In genomic region chr13:34465862-34466430, GRCm38 (mm10) we compare ENCODE assay signal across 13 mouse cellular contexts.
DNase-seq lines count a peak whose midpoint lies in the region; ATAC-seq lines count a peak whose summit lies in the region.
"Had no signal": no experiment of that assay in that cellular context is flagged by ENCODE, and none has a peak within 500 bp of the region (broad histone marks: within the 10 kb centered on the region; RNA-seq: fewer than 3 reads in every experiment).

No protein-coding gene starts in this region.

- H3K27ac ChIP-seq in hindbrain, embryonic 13.5 days = no peak overlapping the region
- H3K27ac ChIP-seq in hindbrain, embryonic 14.5 days = no peak overlapping the region
- peak overlapping the region; percentile 41; the same call in 1 of the 2 replicates for H3K27ac ChIP-seq in limb, embryonic 12.5 days
- H3K27ac ChIP-seq: embryonic facial prominence, embryonic 13.5 days; heart, adult 2 months; lung, embryonic 15.5 days; midbrain, embryonic 15.5 days had no signal

- peaks cover 19% of the 10 kb centered on the region for H3K4me1 ChIP-seq in hindbrain, embryonic 13.5 days (replicated peaks)
- H3K4me1 ChIP-seq in hindbrain, embryonic 14.5 days (replicated peaks; ENCODE audit: control insufficient read depth, insufficient read depth, low read length) = peaks cover 25% of the 10 kb centered on the region; the same call in 1 of the 2 replicates
- peaks cover 32% of the 10 kb centered on the region for H3K4me1 ChIP-seq in limb, embryonic 12.5 days (replicated peaks)

- ATAC-seq in hindbrain, embryonic 13.5 days (ENCODE audit: low FRiP score) = 0 out of 2 replicates have a peak, but pooled peaks have one; percentile 18
- no peak for ATAC-seq in hindbrain, embryonic 14.5 days (ENCODE audit: low FRiP score)
- ATAC-seq in limb, embryonic 12.5 days (ENCODE audit: insufficient number of reproducible peaks, insufficient read depth, low FRiP score, low TSS enrichment, low read depth) = peak; percentile 79
- ATAC-seq in megakaryocyte progenitor cell, adult 5-6 weeks (replicated peaks; ENCODE audit: poor library complexity) = peak; percentile 52; the same call in 1 of the 2 replicates
- ATAC-seq: midbrain, embryonic 15.5 days had no signal

- no peaks in the 10 kb centered on the region for H3K9me3 ChIP-seq in hindbrain, embryonic 13.5 days
- no peaks in the 10 kb centered on the region for H3K9me3 ChIP-seq in hindbrain, embryonic 14.5 days (ENCODE audit: control insufficient read depth, low read length)
- no peaks in the 10 kb centered on the region for H3K9me3 ChIP-seq in limb, embryonic 12.5 days
- H3K9me3 ChIP-seq: embryonic facial prominence, embryonic 13.5 days; lung, embryonic 15.5 days; midbrain, embryonic 15.5 days had no signal

- DNase-seq in hindbrain, embryonic 14.5 days (ENCODE audit: low spot score) = no peak
- DNase-seq in NIH3T3 (ENCODE audit: low read depth) = peak; percentile 78
- no peak for DNase-seq in gastrocnemius, postnatal 14 days
- DNase-seq in spleen, postnatal 36 days (ENCODE audit: low spot score in 2 of 2) = no peak
- DNase-seq in cerebellum, adult 8-10 months = no peak
- DNase-seq: B cell, adult 2 months; heart, adult 2 months had no signal

- no peak overlapping the region for H3K9ac ChIP-seq in hindbrain, embryonic 13.5 days
- H3K9ac ChIP-seq in hindbrain, embryonic 14.5 days = no peak overlapping the region
- H3K9ac ChIP-seq in limb, embryonic 12.5 days (replicated peaks) = no peak overlapping the region
- H3K9ac ChIP-seq: embryonic facial prominence, embryonic 13.5 days; lung, embryonic 15.5 days; midbrain, embryonic 15.5 days had no signal

- intact Hi-C loops in gastrocnemius, postnatal 14 days (cut with DNase I; ENCODE audit: low total_unique reads) = no loop called here

- no peaks in the 10 kb centered on the region for H3K36me3 ChIP-seq in hindbrain, embryonic 13.5 days
- H3K36me3 ChIP-seq in hindbrain, embryonic 14.5 days (replicated peaks; ENCODE audit: control insufficient read depth, insufficient read depth) = no peaks in the 10 kb centered on the region
- no peaks in the 10 kb centered on the region for H3K36me3 ChIP-seq in limb, embryonic 12.5 days
- H3K36me3 ChIP-seq: embryonic facial prominence, embryonic 13.5 days; lung, embryonic 15.5 days; midbrain, embryonic 15.5 days had no signal

- H3K4me2 ChIP-seq in hindbrain, embryonic 13.5 days = no peak overlapping the region
- no peak overlapping the region for H3K4me2 ChIP-seq in hindbrain, embryonic 14.5 days (replicated peaks)
- H3K4me2 ChIP-seq in limb, embryonic 12.5 days = no peak overlapping the region
- H3K4me2 ChIP-seq: embryonic facial prominence, embryonic 13.5 days; lung, embryonic 15.5 days; midbrain, embryonic 15.5 days had no signal

- no peak overlapping the region for H3K4me3 ChIP-seq in hindbrain, embryonic 13.5 days
- no peak overlapping the region for H3K4me3 ChIP-seq in hindbrain, embryonic 14.5 days (replicated peaks; ENCODE audit: low read length)
- H3K4me3 ChIP-seq in limb, embryonic 12.5 days (replicated peaks) = no peak overlapping the region
- H3K4me3 ChIP-seq: embryonic facial prominence, embryonic 13.5 days; heart, adult 2 months; lung, embryonic 15.5 days; midbrain, embryonic 15.5 days had no signal

- H3K27me3 ChIP-seq in hindbrain, embryonic 13.5 days = no peaks in the 10 kb centered on the region
- H3K27me3 ChIP-seq in hindbrain, embryonic 14.5 days (ENCODE audit: control insufficient read depth, insufficient read depth, low read length) = no peaks in the 10 kb centered on the region
- no peaks in the 10 kb centered on the region; the same call in 1 of the 2 replicates for H3K27me3 ChIP-seq in limb, embryonic 12.5 days
- H3K27me3 ChIP-seq: embryonic facial prominence, embryonic 13.5 days; lung, embryonic 15.5 days; midbrain, embryonic 15.5 days had no signal
